Mouse (Mus musculus) activated CD4-positive, CD25-positive, alpha-beta regulatory T cell, adult 9 weeks (primary cell): ENCODE measurements around the gene Pirb. TPM values are rescaled to one million over a fixed set of nuclear protein-coding genes. Genes with fewer than 3 reads are reported as not detected.

Experiments
- polyA plus RNA-seq: library from polyadenylated mRNA; unstranded; fragments of 100-300 nt; shearing (Covaris generic); gene quantifications from one replicate; pipeline ENCODE4 v1.2.1, GENCODE M21; 2017

Gene Pirb
- 1.5 TPM for polyA plus RNA-seq

DNA sequence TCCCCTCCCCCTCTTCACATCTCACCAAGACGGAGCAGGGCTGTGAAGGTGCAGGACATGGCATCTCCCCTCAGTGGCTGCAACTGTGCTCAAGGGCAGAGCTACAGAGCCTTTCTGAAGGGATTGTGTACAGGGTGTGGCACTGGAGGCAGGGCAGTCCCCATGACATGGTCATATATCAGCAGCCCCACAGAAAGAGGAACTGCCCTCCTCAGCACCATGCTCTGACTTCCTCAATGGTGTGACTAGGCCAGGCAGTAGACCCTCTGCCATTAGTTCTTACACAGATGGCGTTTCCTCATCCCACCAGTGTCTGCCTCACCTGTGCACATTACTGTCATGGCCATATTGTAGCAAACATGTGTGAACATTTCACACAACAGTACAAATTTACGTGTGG lies at the start of gene Pirb:
Gene Pirb, minus strand, starts transcription at position 124 of the 400 bp plus-strand sequence.

DNA sequence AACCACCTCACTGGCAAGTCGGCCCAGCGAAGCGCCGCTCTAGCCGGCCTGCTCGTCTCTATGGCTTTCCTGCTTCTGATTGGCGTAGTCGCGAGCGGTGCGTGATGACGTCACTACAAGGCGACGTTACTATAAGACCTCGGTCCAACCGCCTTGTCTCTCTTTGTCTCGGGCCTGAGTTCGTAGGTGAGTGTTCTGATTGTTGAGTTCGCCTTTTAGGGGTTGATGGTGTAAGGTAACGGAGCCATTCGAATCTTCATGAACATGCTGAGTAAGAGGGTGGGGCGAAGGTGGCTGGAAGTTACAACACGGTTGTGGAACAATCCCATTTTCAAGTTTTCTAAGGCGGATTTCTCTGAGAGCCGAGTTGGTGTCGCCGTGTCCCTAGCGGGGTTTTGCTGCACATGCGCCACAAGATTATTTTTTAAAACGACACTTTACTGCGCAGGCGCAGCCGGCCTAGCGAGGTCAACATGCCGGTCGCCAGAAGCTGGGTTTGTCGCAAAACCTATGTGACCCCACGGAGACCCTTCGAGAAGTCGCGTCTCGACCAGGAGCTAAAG lies 16.2 kb downstream of the Pirb start, which contains the start of gene Rps9:
Gene Rps9, plus strand, starts transcription at position 115 of the 563 bp plus-strand sequence.

DNA sequence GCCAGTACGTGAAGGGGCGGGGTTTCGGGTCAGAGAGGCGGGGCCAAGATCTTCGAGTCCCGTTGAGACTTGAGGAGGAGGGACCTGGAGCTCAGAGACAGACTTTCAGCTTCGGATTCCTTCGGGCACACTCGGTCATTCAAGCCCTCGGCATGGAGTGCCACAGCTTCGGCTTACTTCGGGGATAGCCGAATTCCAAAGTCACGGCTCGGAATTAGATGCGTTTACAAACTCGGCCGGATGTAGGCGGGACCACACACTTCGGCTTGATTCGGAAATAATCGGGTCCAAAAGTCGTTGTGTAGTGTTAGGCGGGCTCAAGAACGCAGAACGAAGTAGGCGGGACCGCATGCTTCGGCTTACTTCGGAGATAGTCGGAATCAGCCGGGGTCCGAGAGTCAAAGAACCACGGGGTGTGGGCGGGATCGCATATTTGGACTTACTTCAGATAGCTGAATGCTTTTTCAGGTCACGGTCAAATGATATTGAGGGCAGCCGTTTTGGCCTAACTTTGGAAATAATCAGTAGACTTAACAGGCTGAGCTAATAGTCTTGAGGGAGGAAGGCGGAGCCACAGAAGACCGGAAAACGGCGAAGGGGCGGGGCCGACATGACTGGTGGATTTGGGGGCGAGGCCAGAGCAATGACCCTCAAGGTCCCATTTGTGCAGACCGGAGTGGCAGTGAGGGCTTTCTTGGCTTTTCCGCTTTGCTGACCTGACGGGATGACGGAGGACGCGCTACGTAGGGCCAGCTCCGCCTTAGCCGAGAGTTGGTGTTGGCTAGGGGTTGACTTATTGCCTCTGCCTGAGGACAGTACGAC lies 27.0 kb downstream of the Pirb start, which contains the start of gene Mboat7:
Gene Mboat7, minus strand, starts transcription at position 537 of the 822 bp plus-strand sequence.

DNA sequence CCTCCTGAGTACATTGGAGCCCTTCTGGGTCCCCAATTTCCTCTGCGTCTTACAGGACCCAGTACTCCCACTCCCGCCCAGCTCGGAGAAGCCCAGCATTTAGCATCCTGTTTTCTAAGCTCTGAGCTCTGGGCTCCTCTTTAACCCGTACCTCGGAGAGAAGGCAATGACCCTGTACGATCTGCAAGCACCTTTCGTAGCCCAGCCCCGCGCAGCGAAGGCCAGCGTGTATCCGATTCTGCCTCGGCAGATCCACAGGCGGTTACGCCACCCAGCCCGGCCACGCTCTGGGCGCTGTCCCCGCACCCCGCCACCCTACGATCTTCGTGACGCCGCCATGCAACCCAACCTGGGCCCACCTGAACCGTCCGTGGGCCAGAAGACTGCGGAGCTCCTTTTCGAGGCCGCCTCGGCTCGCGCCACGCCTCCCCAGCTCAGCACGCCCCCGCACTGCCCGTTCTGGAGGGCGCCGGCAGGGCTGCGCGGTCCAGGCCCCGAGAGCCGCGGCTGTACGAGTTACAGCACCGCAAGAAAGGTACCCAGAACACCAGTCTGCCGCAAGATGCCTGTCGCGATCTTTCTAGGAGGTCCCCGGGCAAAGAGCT lies 27.7 kb downstream of the Pirb start, which contains the start of gene Tsen34:
Gene Tsen34, plus strand, starts transcription at position 482 of the 605 bp plus-strand sequence.

DNA sequence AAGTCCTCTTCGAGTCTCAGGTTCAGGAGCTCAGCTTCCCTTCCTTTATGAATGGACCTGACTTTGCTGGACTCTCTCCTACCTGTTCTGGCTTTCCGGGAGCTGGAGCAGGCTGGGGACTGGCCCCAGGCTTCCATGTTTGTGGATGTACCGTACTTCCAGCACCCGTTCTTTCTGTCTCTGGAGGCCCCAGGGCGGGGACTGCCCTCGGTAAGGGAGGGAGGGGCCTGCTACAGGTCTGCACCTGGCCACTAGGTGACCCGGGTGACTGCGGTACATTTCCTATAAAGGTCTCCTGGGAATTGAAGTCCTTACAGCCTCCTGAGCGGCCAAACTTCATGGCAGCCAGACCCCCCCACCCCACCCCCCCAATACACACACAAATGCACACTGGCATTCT lies 42.8 kb downstream of the Pirb start, which contains the start of gene Tmc4:
Gene Tmc4, minus strand, starts transcription at position 212 of the 400 bp plus-strand sequence.

DNA sequence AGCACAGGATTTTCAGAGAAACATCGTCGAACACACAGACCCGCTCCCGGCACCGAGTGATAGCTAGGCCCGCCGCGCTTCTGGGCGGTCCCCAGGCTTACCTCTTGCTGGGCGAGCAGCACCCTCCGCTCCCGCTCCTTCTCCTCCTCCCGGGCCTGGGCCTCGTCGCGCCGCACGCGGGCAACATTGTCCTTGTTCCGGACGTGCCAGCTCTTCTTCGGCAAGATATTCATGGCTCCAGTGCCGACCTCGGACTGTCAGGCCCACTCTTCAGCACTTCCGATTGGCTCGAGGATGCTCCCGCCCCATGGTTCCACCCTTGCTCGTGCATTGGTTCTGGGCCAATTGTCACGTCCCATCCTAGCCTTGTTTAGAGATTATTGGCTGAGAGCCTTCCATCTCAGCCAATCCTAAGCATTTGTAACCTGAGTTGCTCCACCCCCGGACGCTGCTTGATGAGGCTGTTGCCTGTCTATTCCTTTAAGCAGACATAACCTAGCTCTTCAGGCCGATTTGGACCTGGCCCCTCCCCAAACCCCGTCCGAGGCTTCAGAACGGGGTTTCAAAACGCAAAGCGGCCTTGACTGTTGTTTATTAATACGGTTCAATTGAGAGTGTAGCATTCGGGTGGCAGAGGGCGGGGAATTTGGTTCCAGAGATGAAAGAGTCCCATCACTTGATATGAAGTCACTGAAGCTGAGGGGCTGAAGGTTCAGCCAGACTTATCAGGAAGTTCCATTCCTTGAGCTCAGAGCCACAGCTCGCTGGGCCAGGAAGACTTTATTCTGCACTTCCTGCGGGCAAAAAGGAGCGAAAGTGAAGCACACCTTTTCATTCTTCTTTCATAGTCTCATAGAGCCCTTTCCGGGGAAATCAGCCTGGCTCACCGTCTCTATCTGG lies 54.7 kb downstream of the Pirb start, which contains the start of gene Leng1:
Gene Leng1, minus strand, starts transcription at position 626 of the 900 bp plus-strand sequence.

Other genes starting within 250 kb of the Pirb start
- gene Tarm1, start 217.8 kb downstream of the Pirb start, polyA plus RNA-seq, result not detected
- not detected for gene Oscar, start 104.2 kb downstream of the Pirb start, polyA plus RNA-seq
- gene Ndufa3, start 103.0 kb downstream of the Pirb start, polyA plus RNA-seq, result 542 TPM
- gene Tfpt, start 90.5 kb downstream of the Pirb start, polyA plus RNA-seq, result 48.3 TPM
- 93.8 TPM for gene Prpf31, start 90.4 kb downstream of the Pirb start, polyA plus RNA-seq
- 115 TPM for gene Cnot3, start 75.1 kb downstream of the Pirb start, polyA plus RNA-seq
- gene Leng1, start 54.6 kb downstream of the Pirb start, polyA plus RNA-seq, result 25.6 TPM
- 5.4 TPM for gene Tmc4, start 42.8 kb downstream of the Pirb start, polyA plus RNA-seq
- 13.1 TPM for gene Tsen34, start 27.5 kb downstream of the Pirb start, polyA plus RNA-seq
- gene Mboat7, start 26.9 kb downstream of the Pirb start, polyA plus RNA-seq, result 66.2 TPM
- 2,164 TPM for gene Rps9, start 16.4 kb downstream of the Pirb start, polyA plus RNA-seq
- gene Gm15448, start 105.3 kb upstream of the Pirb start, polyA plus RNA-seq, result not detected
- gene Pira2, start 124.7 kb upstream of the Pirb start, polyA plus RNA-seq, result 0.90 TPM
- not detected for gene Gm14548, start 177.7 kb upstream of the Pirb start, polyA plus RNA-seq
- gene Lilra6, start 195.1 kb upstream of the Pirb start, polyA plus RNA-seq, result not detected